Comparison of ENCODE assay signal across 8 mouse cellular contexts in genomic region chr17:28233091-28233731, GRCm38 (mm10). TPM values are rescaled to one million over a fixed set of nuclear protein-coding genes. Genes with fewer than 3 reads are reported as not detected.
A peak's percentile ranks its signal among the peaks of the same experiment; 100 is the strongest.
DNase-seq lines count a peak whose midpoint lies in the region; ATAC-seq and TF ChIP-seq lines count a peak whose summit lies in the region.

No protein-coding gene starts in this region.

- WGBS in kidney, adult 2 months, result 3% methylated on average over 17 of the region's 17 CpGs
- 4% methylated on average over 16 of the region's 17 CpGs for WGBS in lung, postnatal 0 days

- POLR2A ChIA-PET in Patski (lab: Charles Lee), result interaction anchor here (0.9 to 1.5 kb wide), 2 partner anchors 21 to 36 kb away, joined by 3 to 4 read pairs; no protein-coding TSS in a partner anchor

- TF ChIP-seq CTCF in layer of hippocampus, adult 2 months (conservative IDR thresholded peaks at IDR 0.05), result no peak
- no peak for TF ChIP-seq CTCF in Patski (IDR thresholded peaks at IDR 0.05)
- TF ChIP-seq CTCF in kidney, adult 2 months (conservative IDR thresholded peaks at IDR 0.05; ENCODE audit: insufficient read depth, insufficient read length, low read depth, low read length), result no peak
- peak; percentile 3; the same call in 1 of the 2 replicates for TF ChIP-seq CTCF in lung, postnatal 0 days (IDR thresholded peaks at IDR 0.05)

- H3K4me2 ChIP-seq in lung, postnatal 0 days (replicated peaks; ENCODE audit: low read depth, low read length), result peak overlapping the region; percentile 80

- in situ Hi-C loops in Patski (cut with MboI; ENCODE audit: low pct_unique_long_range_greater_than_20kb), result no loop called here

- TF ChIP-seq POLR2A in kidney, adult 2 months (IDR thresholded peaks at IDR 0.05; ENCODE audit: low read depth, low read length), result no peak

- H3K4me1 ChIP-seq in kidney, adult 2 months (ENCODE audit: control insufficient read depth, insufficient read depth, low read length), result peaks cover 4% of the 10 kb centered on the region; the same call in 1 of the 2 replicates
- H3K4me1 ChIP-seq in lung, postnatal 0 days (ENCODE audit: insufficient read depth, low read depth, low read length), result no peaks in the 10 kb centered on the region; the same call in 1 of the 2 replicates

- peak overlapping the region; percentile 97 for H3K4me3 ChIP-seq in layer of hippocampus, adult 2 months
- peak overlapping the region; percentile 73 for H3K4me3 ChIP-seq in kidney, adult 2 months (ENCODE audit: insufficient read depth, low read depth, low read length)
- peak overlapping the region; percentile 81 for H3K4me3 ChIP-seq in lung, postnatal 0 days (ENCODE audit: low read depth, low read length)

- H3K9ac ChIP-seq in lung, postnatal 0 days (replicated peaks; ENCODE audit: low read depth), result peak overlapping the region; percentile 92

- no peaks in the 10 kb centered on the region for H3K9me3 ChIP-seq in lung, postnatal 0 days (ENCODE audit: low read length)

- H3K27me3 ChIP-seq in Patski, result no peaks in the 10 kb centered on the region
- no peaks in the 10 kb centered on the region for H3K27me3 ChIP-seq in kidney, adult 2 months (replicated peaks; ENCODE audit: control insufficient read depth, insufficient read depth, low read length)
- no peaks in the 10 kb centered on the region for H3K27me3 ChIP-seq in lung, postnatal 0 days (replicated peaks; ENCODE audit: insufficient read depth, low read length)
- H3K27me3 ChIP-seq in splenic B cell, adult 2 months (ENCODE audit: control insufficient read depth, insufficient read depth, low read length, poor library complexity, severe bottlenecking), result no peaks in the 10 kb centered on the region

- no peak for TF ChIP-seq EP300 in lung, postnatal 0 days (IDR thresholded peaks at IDR 0.05)

- H3K36me3 ChIP-seq in kidney, adult 2 months (ENCODE audit: control insufficient read depth, insufficient read depth, low read length), result no peaks in the 10 kb centered on the region
- no peaks in the 10 kb centered on the region for H3K36me3 ChIP-seq in lung, postnatal 0 days (ENCODE audit: insufficient read depth, low read length)
- peaks cover under 1% of the 10 kb centered on the region; the same call in 1 of the 2 replicates for H3K36me3 ChIP-seq in splenic B cell, adult 2 months (ENCODE audit: control insufficient read depth, insufficient read depth, low read length, poor library complexity, severe bottlenecking)

- DNase-seq in layer of hippocampus, adult 2 months (ENCODE audit: low spot score in 2 of 2), result no peak
- no peak for DNase-seq in layer of hippocampus, adult 8-10 months (ENCODE audit: low spot score in 2 of 2)
- DNase-seq in Patski (ENCODE audit: low read depth, low spot score), result no peak
- DNase-seq in kidney, adult 2 months, result peak; percentile 46
- DNase-seq in lung, postnatal 0 days (ENCODE audit: low spot score), result peak; percentile 77
- DNase-seq in splenic B cell, adult 2 months (ENCODE audit: low read depth, low spot score), result peak; percentile 68
- DNase-seq in left cerebral cortex, adult 9 months (ENCODE audit: low spot score in 2 of 2), result no peak

- H3K27ac ChIP-seq in layer of hippocampus, adult 2 months, result peak overlapping the region; percentile 95
- no peak overlapping the region for H3K27ac ChIP-seq in kidney, adult 2 months (ENCODE audit: insufficient read depth, low read depth, low read length)
- peak overlapping the region; percentile 83 for H3K27ac ChIP-seq in lung, postnatal 0 days (ENCODE audit: low read length)

- CTCF ChIA-PET in Patski (lab: Charles Lee), result interaction anchor here (1.3 to 1.9 kb wide), 7 partner anchors 20 to 80 kb away, joined by 3 to 22 read pairs (median 4); partner anchors contain the start of gene Fance

- peak; percentile 9 for ATAC-seq in Patski
- peak; percentile 51 for ATAC-seq in granulocyte monocyte progenitor cell, adult 5-6 weeks (replicated peaks; ENCODE audit: poor library complexity, severe bottlenecking)
- ATAC-seq in lung, postnatal 0 days, result peak; percentile 21

RNA-seq across cellular contexts. Expression of gene Ppard, which starts 0.7 kb away (rescaled TPM):
- 10 to 100 TPM; 22.1 to 23.0 TPM for total RNA-seq in layer of hippocampus, adult 2 months (2021)
- 10 to 100 TPM; 24.5 to 27.5 (median 26.7) TPM for total RNA-seq in layer of hippocampus, adult 8-10 months (2022)
- polyA plus RNA-seq in Patski (2021), result 30.9 TPM
- total RNA-seq in granulocyte monocyte progenitor cell, adult 5-6 weeks (2014; fragmentation: Nextera tagmentation), result 8.4 and 8.8 TPM in 2 replicates
- total RNA-seq in granulocyte monocyte progenitor cell, adult 5-6 weeks (2017), result 0.34 and 5.6 TPM in 2 replicates
- 27.5 and 28.0 TPM in 2 replicates for polyA plus RNA-seq in kidney, adult 2 months (2012; rRNA removed)
- 2.4 and 3.0 TPM in 2 replicates for polyA plus RNA-seq in lung, postnatal 0 days (2015; fragmentation: Nextera tagmentation; extraction: Ambion mirVana)

RNA-seq across cellular contexts. Expression of gene Def6, which starts 25.6 kb away (rescaled TPM):
- 1 to 10 TPM; 2.4 to 2.6 TPM for total RNA-seq in layer of hippocampus, adult 2 months (2021)
- total RNA-seq in layer of hippocampus, adult 8-10 months (2022), result 1 to 10 TPM; 2.9 to 6.5 (median 3.5) TPM
- polyA plus RNA-seq in Patski (2021), result 1.4 TPM
- 57.9 and 67.3 TPM in 2 replicates for total RNA-seq in granulocyte monocyte progenitor cell, adult 5-6 weeks (2014; fragmentation: Nextera tagmentation)
- total RNA-seq in granulocyte monocyte progenitor cell, adult 5-6 weeks (2017), result 108 and 142 TPM in 2 replicates
- polyA plus RNA-seq in kidney, adult 2 months (2012; rRNA removed), result 4.7 and 7.5 TPM in 2 replicates
- 5.8 and 6.2 TPM in 2 replicates for polyA plus RNA-seq in lung, postnatal 0 days (2015; fragmentation: Nextera tagmentation; extraction: Ambion mirVana)

RNA-seq across cellular contexts. Expression of gene Zfp523, which starts 56.3 kb away (rescaled TPM):
- 100 to 1,000 TPM; 104 to 106 TPM for total RNA-seq in layer of hippocampus, adult 2 months (2021)
- 100 to 1,000 TPM in 2 of 4 experiments, 10 to 100 TPM in 2; 91.9 to 107 (median 101) TPM for total RNA-seq in layer of hippocampus, adult 8-10 months (2022)
- polyA plus RNA-seq in Patski (2021), result 65.9 TPM
- 14.5 and 20.9 TPM in 2 replicates for total RNA-seq in granulocyte monocyte progenitor cell, adult 5-6 weeks (2014; fragmentation: Nextera tagmentation)
- 19.5 and 29.1 TPM in 2 replicates for total RNA-seq in granulocyte monocyte progenitor cell, adult 5-6 weeks (2017)
- 54.1 and 63.7 TPM in 2 replicates for polyA plus RNA-seq in kidney, adult 2 months (2012; rRNA removed)
- 18.7 and 20.2 TPM in 2 replicates for polyA plus RNA-seq in lung, postnatal 0 days (2015; fragmentation: Nextera tagmentation; extraction: Ambion mirVana)

Comparison
In these comparisons a context has a peak if more than half of its experiments do, and no peak if none do; other contexts are left out.
1. DNase-seq: peak in kidney, adult 2 months (single experiment), lung, postnatal 0 days (single experiment) and splenic B cell, adult 2 months (single experiment); none in layer of hippocampus, adult 2 months (0 of 2), layer of hippocampus, adult 8-10 months (0 of 2), Patski (single experiment) and left cerebral cortex, adult 9 months (0 of 2).
2. RNA of gene Def6, which starts 25.6 kb away (total RNA-seq): 57.9 to 142 TPM in granulocyte monocyte progenitor cell, adult 5-6 weeks; 2.9 to 6.5 TPM in layer of hippocampus, adult 8-10 months and 2.4 to 2.6 TPM in layer of hippocampus, adult 2 months; every median in the first group is over 4 times any median in the second.
3. Peak in every context shown above with its lines, with median percentiles within 50 percentile points of each other: H3K4me3 ChIP-seq and ATAC-seq.